Mouse (Mus musculus) heart, embryonic 13.5 days (tissue): ENCODE results near the gene Mapkapk3. TPM values are rescaled to one million over a fixed set of nuclear protein-coding genes. Genes with fewer than 3 reads are reported as not detected.

Experiments
- ATAC-seq: fragments of 200-750 bp; cut with Nextera tagmentation; 2 replicates; pipeline ENCODE4 v1.8.0; 2017; ENCODE audit warnings: moderate TSS enrichment; ENCODE audit not compliant: insufficient number of reproducible peaks, low FRiP score, low TSS enrichment; ENCODE audit errors: extremely low read depth
- H3K27ac ChIP-seq: fragments of 300-500 bp; sonication (generic); replicated peaks from 2 replicates; pipeline ENCODE4 v1.5.1; 2015; ENCODE audit warnings: moderate library complexity, mild to moderate bottlenecking, inconsistent platforms
- H3K27me3 ChIP-seq: fragments of 300-500 bp; sonication (generic); replicated peaks from 2 replicates; pipeline ENCODE4 v1.6.1; 2015; ENCODE audit warnings: mild to moderate bottlenecking, inconsistent platforms
- H3K36me3 ChIP-seq: fragments of 300-500 bp; sonication (generic); 2 replicates; pipeline ENCODE4 v1.6.1; 2015; ENCODE audit warnings: mild to moderate bottlenecking, inconsistent platforms
- H3K4me1 ChIP-seq: fragments of 300-500 bp; sonication (generic); 2 replicates; pipeline ENCODE4 v1.6.1; 2015; ENCODE audit warnings: inconsistent platforms
- H3K4me2 ChIP-seq: fragments of 300-500 bp; sonication (generic); 2 replicates; pipeline ENCODE4 v1.6.1; 2015; ENCODE audit warnings: inconsistent platforms, mild to moderate bottlenecking, moderate library complexity
- H3K4me3 ChIP-seq: fragments of 300-500 bp; sonication (generic); 2 replicates; pipeline ENCODE4 v1.5.1; 2015; ENCODE audit warnings: moderate library complexity, mild to moderate bottlenecking, inconsistent platforms
- H3K9ac ChIP-seq: fragments of 300-500 bp; sonication (generic); 2 replicates; pipeline ENCODE4 v1.6.1; 2015; ENCODE audit warnings: inconsistent platforms, mild to moderate bottlenecking, moderate library complexity
- H3K9me3 ChIP-seq: fragments of 300-500 bp; sonication (generic); 2 replicates; pipeline ENCODE4 v1.6.1; 2016; ENCODE audit warnings: inconsistent platforms
- WGBS: fragments of 180-500 bp; shearing (Covaris S2); methylation state at CpG from one replicate; pipeline ENCODE4 v1.1.7; 2015; ENCODE audit warnings: mixed read lengths; 5-methylcytosine and 5-hydroxymethylcytosine counted together
- polyA plus RNA-seq: library from polyadenylated mRNA; unstranded; fragments of >200 nt; fragmentation: Nextera tagmentation; extraction: Ambion mirVana; gene quantifications from 2 replicates; pipeline ENCODE4 v1.2.1, GENCODE M21; 2015

The Mapkapk3 gene
- polyA plus RNA-seq, result 5.1 and 7.0 TPM in 2 replicates

GRCm38 (mm10) chr9:107289211-107290076, at the start of gene Mapkapk3:
Mapkapk3 (minus strand) TSS chr9:107289877.
- Histone ChIP-seq H3K4me2 (peak within 1 kb of the TSS; percentile 75), H3K9me3 (no peaks in the 10 kb centered on the region), H3K27me3 (peaks cover 20% of the 10 kb centered on the region), H3K4me1 (peaks cover 19% of the 10 kb centered on the region), H3K9ac (peak within 1 kb of the TSS; percentile 70), H3K4me3 (peak within 1 kb of the TSS; percentile 54), H3K27ac (peak within 1 kb of the TSS; percentile 26), H3K36me3 (no peaks in the 10 kb centered on the region)
- whole genome bisulfite sequencing, result 2% methylated on average over 49 of the region's 49 CpGs
- peak; percentile 85 for ATAC-seq

- peak within 1 kb of the TSS; percentile 85 for H3K4me2 ChIP-seq
- peaks cover 24% of the 10 kb centered on the region for H3K27me3 ChIP-seq
- peaks cover 30% of the 10 kb centered on the region for H3K4me1 ChIP-seq
- peak; percentile 35; the same call in 1 of the 2 replicates for ATAC-seq
- H3K36me3 ChIP-seq, result peaks cover 4% of the 10 kb centered on the region
- no peaks in the 10 kb centered on the region for H3K9me3 ChIP-seq
- peak within 1 kb of the TSS; percentile 66 for H3K4me3 ChIP-seq
- WGBS, result 6% methylated on average over 30 of the region's 30 CpGs
- H3K27ac ChIP-seq, result peak within 1 kb of the TSS; percentile 63
- H3K9ac ChIP-seq, result peak within 1 kb of the TSS; percentile 87
These were observed 48.7 kb upstream of the Mapkapk3 start, which contains the start of gene Hemk1 for GRCm38 (mm10) chr9:107338172-107338883. Hemk1 (minus strand) TSS chr9:107338350.

- Histone ChIP-seq H3K27ac (no peak overlapping the region), H3K36me3 (peaks cover 19% of the 10 kb centered on the region), H3K27me3 (peaks cover 4% of the 10 kb centered on the region), H3K4me2 (no peak overlapping the region), H3K9ac (no peak overlapping the region), H3K4me1 (peaks cover 30% of the 10 kb centered on the region), H3K9me3 (no peaks in the 10 kb centered on the region), H3K4me3 (no peak overlapping the region)
- 78% methylated on average over 6 of the region's 6 CpGs for WGBS
- no peak for ATAC-seq
These were observed 46.7 kb upstream of the Mapkapk3 start for GRCm38 (mm10) chr9:107336386-107336785.

- ATAC-seq, result no peak
- Histone ChIP-seq H3K4me2 (no peak overlapping the region), H3K9ac (no peak overlapping the region), H3K9me3 (no peaks in the 10 kb centered on the region), H3K27me3 (no peaks in the 10 kb centered on the region; the same call in 1 of the 2 replicates), H3K4me3 (no peak overlapping the region), H3K4me1 (peaks cover 27% of the 10 kb centered on the region), H3K27ac (no peak overlapping the region), H3K36me3 (peaks cover 19% of the 10 kb centered on the region)
- WGBS, result 6% methylated on average over 5 of the region's 5 CpGs
These were observed 46.2 kb upstream of the Mapkapk3 start for GRCm38 (mm10) chr9:107335909-107336308.

GRCm38 (mm10) chr9:107335046-107335445, 45.4 kb upstream of the Mapkapk3 start:
- Histone ChIP-seq H3K27me3 (no peaks in the 10 kb centered on the region), H3K4me3 (no peak overlapping the region), H3K36me3 (peaks cover 19% of the 10 kb centered on the region), H3K9ac (no peak overlapping the region), H3K27ac (no peak overlapping the region), H3K4me1 (peaks cover 24% of the 10 kb centered on the region), H3K4me2 (no peak overlapping the region), H3K9me3 (no peaks in the 10 kb centered on the region)
- 84% methylated on average over 5 of the region's 5 CpGs for WGBS
- no peak for ATAC-seq

GRCm38 (mm10) chr9:107334356-107334755, 44.7 kb upstream of the Mapkapk3 start:
- Histone ChIP-seq H3K9ac (no peak overlapping the region), H3K4me3 (no peak overlapping the region), H3K27ac (no peak overlapping the region), H3K9me3 (no peaks in the 10 kb centered on the region), H3K36me3 (peaks cover 19% of the 10 kb centered on the region), H3K27me3 (no peaks in the 10 kb centered on the region), H3K4me1 (peaks cover 19% of the 10 kb centered on the region), H3K4me2 (no peak overlapping the region)
- ATAC-seq, result no peak
- WGBS, result 77% methylated on average over 6 of the region's 6 CpGs

GRCm38 (mm10) chr9:107333686-107334085, 44.0 kb upstream of the Mapkapk3 start:
- Histone ChIP-seq H3K27me3 (no peaks in the 10 kb centered on the region), H3K9me3 (no peaks in the 10 kb centered on the region), H3K27ac (no peak overlapping the region), H3K4me2 (no peak overlapping the region), H3K9ac (no peak overlapping the region), H3K36me3 (peaks cover 19% of the 10 kb centered on the region), H3K4me3 (no peak overlapping the region), H3K4me1 (peaks cover 15% of the 10 kb centered on the region)
- 62% methylated on average over 2 of the region's 2 CpGs for WGBS
- ATAC-seq, result no peak

- H3K4me3 ChIP-seq, result no peak overlapping the region
- no peak overlapping the region for H3K9ac ChIP-seq
- ATAC-seq, result no peak
- peaks cover 27% of the 10 kb centered on the region for H3K36me3 ChIP-seq
- no peaks in the 10 kb centered on the region for H3K9me3 ChIP-seq
- H3K27me3 ChIP-seq, result no peaks in the 10 kb centered on the region
- no peak overlapping the region for H3K27ac ChIP-seq
- H3K4me2 ChIP-seq, result no peak overlapping the region
- 0 out of 2 replicates have a peak, but pooled peaks cover 7% of the 10 kb centered on the region for H3K4me1 ChIP-seq
- 72% methylated on average over 6 of the region's 6 CpGs for WGBS
These were observed 41.1 kb upstream of the Mapkapk3 start for GRCm38 (mm10) chr9:107330791-107331190.

- Histone ChIP-seq H3K27me3 (no peaks in the 10 kb centered on the region), H3K9ac (no peak overlapping the region), H3K4me3 (no peak overlapping the region), H3K27ac (no peak overlapping the region), H3K4me1 (peaks cover 31% of the 10 kb centered on the region), H3K4me2 (no peak overlapping the region), H3K9me3 (no peaks in the 10 kb centered on the region), H3K36me3 (peaks cover 20% of the 10 kb centered on the region)
- no peak for ATAC-seq
- WGBS, result 72% methylated on average over 16 of the region's 16 CpGs
These were observed 38.4 kb upstream of the Mapkapk3 start for GRCm38 (mm10) chr9:107327879-107328620.

- Histone ChIP-seq H3K4me3 (no peak overlapping the region), H3K9ac (no peak overlapping the region), H3K4me1 (peaks cover 39% of the 10 kb centered on the region), H3K27ac (no peak overlapping the region; the same call in 1 of the 2 replicates), H3K4me2 (no peak overlapping the region), H3K27me3 (no peaks in the 10 kb centered on the region), H3K36me3 (0 out of 2 replicates have a peak, but pooled peaks cover 8% of the 10 kb centered on the region), H3K9me3 (no peaks in the 10 kb centered on the region)
- ATAC-seq, result no peak
- 71% methylated on average over 7 of the region's 7 CpGs for WGBS
These were observed 36.2 kb upstream of the Mapkapk3 start for GRCm38 (mm10) chr9:107325904-107326303.
